Mouse (Mus musculus) spleen, postnatal 10 days (tissue): Measurements from ENCODE around the gene Neurl1a.
A peak's percentile ranks its signal among the peaks of the same experiment; 100 is the strongest.

Source experiments
- DNase-seq, 2 experiments: peaks; one replicate each; pipeline ENCODE4 v3.0.0; 2021 to 2022; ENCODE audit warnings: low spot score in 2 of 2

The Neurl1a gene

DNA sequence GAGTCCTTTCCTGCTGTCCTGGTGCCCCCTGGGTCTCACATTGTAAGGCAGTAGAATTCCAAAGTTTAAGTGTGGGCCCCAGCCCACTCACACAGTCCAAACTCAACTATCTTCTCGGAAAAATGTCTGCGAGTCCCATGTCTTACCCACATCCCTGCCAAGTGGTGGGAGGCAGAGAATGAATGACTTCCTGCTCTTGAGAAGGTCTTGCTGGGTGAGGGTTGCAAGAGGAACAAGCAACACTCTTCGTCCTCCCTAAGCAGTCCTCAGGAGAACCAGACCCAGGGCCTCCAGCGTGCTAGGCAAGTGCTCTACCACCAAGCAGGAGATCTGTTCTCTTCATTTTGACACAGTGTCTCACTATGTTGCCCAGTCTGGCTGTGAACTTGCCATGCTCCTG is 63.6 kb downstream of the Neurl1a start:
- no peak for DNase-seq

DNA sequence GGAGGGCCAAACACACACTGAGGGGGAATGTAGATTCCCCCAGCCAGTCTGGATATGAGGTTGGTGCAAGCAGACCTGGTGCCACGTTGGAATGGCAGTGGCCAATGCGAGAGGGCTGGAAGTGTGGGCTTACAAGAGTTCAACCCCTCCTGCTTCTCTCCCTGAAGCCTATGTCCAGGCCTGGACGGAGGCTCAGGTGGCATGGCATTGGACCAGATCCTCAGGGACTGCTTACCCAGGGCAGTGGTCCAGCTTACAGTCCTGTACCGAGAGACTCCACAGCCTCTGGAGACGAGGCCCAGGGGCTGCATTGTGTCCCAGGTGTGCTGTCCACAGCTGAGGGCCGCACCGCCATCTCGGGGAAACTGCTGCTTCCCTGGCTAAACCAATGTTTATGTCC is 66.9 kb downstream of the Neurl1a start:
- no peak for DNase-seq

- DNase-seq: no peak
These were observed 69.2 kb downstream of the Neurl1a start for GRCm38 (mm10) chr19:47247791-47248190.

DNA sequence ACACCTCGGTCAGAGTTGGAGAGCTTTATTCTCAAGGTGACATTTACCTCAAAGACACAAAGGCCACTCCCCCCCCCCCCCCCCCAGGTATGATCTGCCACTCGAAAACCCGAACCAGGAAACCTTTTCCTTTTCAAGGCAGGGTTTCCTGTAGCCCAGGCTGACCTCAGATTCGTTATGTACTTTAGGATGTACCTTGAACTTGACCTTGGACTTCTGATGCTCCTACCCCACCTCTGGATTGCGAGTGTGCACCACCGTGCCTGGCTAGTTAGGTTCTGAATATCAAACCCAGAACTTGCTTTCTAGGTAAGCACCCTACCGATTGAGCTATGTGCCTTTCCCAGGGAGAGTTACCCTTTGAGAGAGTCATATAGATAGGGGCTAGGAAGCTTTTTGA is 69.7 kb downstream of the Neurl1a start:
- DNase-seq: no peak

DNA sequence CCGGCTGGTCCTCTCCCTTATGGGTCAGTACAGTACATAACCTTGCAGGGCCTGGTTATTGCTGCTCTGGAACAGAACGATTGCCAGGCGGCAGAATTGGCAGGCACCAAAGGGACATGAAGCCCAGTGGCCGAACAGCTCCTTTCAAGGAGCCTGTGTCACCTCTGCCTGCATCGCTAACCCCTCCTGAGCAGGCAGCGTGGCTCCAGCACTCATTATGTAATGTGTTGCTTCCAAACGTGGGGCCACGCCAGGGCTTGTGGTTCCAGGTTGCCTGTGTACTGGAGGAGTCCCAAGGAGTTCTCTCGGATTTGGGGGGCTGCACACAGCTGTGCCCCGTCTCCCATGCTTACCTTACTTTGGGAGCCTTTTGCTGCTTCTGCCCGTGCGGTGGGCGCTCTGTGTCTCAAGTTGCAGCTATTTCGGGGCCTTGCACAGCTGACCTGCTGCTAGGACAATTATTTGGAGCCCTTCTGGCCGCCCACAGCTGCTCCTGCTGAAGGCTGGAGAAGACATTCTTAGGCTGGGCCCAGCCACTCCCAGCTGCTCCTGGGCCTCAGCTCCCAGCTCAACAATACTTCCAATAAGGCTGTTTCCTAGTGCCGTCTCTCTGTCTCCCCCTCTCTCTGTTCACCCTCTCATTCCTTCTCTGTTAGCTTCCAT is 70.4 kb downstream of the Neurl1a start:
- DNase-seq: no peak

DNA sequence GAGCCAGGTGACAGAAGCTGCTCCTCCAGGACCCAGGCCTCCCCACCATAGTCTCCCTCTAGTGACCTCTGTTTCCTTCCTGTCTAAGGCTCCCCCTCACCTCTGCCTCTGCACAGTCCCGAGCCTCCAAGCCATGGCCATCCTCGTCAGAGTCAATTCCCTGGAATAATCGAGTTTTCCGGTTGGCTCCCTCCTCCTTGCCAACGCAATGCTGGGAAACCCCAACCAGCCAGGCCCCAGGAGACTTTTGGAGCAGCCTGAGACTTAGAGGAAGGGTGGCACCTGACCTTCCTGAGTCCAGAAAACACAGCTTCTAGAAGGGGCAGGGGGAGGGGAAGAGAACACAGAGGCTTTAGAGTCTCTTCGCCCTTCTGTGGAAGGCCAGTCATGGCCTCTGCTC is 72.3 kb downstream of the Neurl1a start:
- DNase-seq: no peak

DNA sequence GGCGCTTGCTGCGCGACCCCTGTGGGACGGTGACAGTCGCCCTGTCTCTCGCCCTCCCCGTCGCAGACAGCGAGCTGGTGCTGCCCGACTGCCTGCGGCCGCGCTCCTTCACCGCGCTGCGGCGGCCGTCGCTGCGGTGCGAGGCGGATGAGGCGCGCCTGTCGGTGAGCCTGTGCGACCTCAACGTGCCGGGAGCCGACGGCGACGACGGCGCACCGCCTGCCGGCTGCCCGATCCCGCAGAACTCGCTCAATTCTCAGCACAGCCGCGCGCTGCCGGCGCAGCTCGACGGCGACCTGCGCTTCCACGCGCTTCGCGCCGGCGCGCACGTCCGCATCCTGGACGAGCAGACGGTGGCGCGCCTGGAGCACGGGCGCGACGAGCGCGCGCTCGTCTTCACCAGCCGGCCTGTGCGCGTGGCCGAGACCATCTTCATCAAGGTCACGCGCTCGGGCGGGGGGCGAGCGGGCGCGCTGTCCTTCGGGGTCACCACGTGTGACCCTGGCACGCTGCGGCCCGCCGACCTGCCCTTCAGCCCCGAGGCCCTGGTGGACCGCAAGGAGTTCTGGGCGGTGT is 74.5 kb downstream of the Neurl1a start:
- no peak for DNase-seq

DNA sequence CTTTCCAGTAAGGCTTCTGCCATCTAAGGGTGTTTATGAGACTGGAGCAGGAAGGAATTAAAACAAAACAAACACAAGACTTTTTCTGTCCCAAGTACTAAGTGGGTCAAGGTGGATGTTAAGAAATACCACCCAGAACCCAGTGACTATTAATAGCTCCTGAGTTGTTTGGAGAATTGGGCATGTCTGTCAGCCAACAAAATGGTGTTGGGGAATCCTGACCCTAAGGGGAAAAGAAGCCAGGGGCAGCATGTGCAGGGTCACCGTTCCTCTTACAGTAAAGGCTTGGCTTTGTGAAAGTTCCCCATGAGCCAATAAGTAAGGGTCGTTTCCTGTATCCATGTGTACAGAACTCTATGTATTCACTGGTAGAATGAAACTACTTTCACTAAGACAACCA is 76.4 kb downstream of the Neurl1a start:
- no peak for DNase-seq

DNA sequence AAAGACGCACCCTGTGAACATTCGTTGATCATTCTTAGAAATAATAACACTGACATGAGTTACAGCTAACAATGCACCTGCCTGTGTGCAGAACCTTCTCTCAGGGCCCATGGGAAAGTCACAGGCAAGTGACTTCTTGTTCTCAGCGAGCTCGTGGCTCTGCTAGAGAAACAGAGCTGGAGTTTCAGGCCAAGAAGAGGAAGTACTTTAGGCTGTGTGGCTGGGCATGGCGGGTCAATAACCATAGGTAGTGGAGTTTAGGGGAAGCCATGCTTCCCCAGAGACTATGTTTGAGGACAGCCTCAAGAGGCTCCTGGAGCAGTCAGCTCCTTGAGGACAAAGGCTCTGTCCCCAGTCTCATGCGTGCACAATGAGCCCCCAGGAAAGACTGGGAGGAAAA is 77.3 kb downstream of the Neurl1a start:
- DNase-seq: no peak

DNA sequence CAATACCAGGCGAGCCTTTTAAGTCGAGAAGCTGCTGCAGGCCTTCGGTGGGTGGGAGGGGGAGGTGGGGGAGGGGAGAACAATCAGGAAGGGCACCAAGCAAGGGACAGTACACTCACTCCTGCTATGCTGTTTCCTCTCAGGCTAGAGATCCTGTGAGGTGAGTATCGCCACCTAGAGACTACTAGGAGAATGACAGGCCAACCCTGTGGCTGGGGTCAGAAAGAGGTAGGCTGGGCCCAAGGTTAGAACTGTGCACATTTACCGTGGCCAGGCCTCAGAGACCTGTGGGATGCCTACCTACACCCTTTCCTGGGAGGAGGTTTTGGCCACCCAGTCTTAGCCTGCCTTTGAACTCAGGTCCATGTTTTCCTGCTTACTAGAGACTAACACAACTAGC is 81.0 kb downstream of the Neurl1a start:
- peak in 1 of 2 experiments; percentile 49 for DNase-seq

DNA sequence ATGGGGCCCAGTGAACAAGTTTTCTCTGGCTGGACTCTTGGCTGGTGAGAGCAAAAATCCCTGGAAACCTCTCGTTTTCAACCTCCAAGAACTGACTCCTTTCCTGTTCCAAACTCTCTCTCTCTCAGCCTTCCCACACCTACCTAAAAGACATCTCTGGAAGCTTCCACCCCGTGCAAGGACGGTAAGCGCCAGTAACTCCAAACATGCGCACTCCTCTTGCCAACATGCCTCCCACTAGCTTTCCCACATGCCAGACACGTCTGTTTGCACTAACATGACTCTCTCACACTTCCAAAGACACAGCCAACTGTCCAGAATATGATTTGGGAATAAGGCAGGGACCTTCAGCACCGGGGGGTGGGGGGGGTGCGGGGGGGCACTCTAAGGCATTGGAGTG is 82.6 kb downstream of the Neurl1a start:
- DNase-seq: no peak

GRCm38 (mm10) chr19:47263621-47264020 is 85.0 kb downstream of the Neurl1a start:
- no peak for DNase-seq

DNA sequence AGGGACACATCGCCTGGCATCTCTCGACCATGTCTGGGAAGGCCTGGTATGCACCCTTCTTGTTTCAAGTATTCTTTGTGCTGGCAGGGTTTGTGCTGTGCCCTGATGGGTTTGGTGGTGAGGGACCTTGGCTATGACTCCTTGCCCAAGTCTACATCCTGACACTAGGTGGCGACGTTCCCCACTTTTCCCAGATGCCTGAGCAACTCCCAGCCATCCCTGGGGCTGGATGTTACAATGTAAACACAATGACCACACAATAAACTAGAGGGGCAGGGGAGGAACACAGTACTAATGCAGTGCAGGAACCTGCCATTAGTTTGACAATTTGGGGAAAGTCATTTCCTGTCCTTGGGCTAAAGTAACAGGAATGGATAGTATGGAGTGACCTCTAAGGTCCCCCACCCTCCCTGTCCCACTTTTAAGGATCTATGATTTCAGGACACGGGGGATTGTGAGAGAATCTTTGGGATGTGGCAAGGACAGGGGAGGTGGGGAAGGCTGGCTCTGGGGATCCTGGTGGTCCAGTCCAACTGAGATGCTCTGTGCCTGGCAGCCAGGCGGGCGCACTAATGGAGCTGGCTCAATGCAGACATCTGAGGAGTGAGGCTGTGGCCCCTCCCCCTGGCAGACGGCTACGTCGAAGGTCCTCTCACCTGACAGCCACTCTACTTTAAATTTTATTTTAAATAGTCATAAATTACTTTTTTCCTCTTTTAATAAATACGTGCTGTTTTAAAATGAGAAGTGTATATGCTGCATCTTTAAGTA is 85.9 kb downstream of the Neurl1a start:
- DNase-seq: peak in 1 of 2 experiments; percentile 52

DNA sequence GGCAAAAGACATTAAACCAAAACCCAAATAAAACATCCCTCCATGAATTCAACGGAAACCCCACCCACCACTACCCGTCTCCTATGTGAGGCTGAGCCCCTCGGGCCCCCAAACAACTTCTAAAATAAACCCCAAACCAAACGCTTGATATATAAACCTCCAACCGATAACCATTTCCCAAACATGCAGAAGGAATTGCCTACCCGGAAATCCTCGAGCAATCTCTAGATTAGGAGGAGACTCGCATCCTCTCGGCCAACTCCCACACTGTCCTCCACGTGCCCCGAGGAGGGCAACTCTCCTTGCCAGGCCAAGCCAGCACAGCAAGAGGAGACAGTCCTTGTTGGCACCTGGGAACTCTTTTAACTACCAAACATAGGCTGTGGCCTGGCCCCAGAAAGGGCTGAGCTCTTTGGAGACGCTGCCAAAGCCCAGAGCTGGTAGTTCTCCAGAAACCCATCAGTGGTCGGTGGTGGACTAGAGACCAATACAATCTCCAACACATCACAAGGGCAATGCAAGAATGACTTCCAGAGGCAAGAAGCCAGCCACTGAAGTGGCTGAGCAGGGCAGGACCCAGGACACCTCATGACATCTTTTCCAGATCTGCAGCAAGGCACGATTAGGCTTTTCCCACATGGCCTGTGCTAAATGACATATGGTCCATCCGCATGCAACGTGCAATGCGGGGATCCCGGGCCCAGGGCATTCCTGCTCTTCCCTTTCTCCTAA is 87.6 kb downstream of the Neurl1a start:
- DNase-seq: no peak

DNA sequence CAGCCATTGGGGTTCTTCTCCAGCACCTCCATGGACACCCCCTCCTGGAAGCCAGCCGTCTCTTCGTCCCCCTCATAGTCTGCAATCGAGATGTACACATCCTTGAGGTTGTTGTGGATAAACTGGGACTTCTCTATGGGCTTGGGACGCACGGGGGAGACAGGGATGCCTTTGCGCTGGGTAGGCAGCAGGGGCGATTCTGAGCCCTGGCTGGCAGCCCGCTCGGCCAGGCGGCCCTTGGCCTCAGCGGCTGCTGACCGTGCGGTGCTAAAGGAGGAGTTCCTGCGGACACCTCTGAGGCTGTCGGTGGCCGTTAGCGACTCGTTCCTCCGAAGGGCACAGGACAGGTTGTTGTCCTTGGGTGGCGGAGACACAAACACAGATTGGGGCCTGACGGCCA is 88.4 kb downstream of the Neurl1a start:
- DNase-seq: no peak

- no peak for DNase-seq
These were observed 91.1 kb downstream of the Neurl1a start for GRCm38 (mm10) chr19:47269729-47270128.

DNA sequence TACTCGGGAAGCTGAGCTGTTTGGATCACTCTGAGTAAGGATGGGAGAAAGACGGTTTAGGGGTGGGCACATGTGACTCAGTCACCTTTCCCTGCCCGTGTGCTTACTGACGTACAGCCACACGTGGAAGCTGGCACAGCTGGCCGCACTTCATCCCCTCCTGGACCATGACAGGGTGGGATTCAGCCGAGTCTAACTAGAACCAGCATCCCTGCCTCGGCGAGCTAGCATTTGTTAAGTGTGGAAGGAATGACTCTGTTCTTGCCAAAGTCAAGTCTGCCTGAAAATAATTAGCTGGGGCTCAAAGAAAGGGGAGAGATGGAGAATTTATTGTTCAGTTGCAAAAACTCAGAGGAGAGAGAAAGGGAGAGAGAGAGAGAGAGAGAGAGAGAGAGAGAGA is 91.9 kb downstream of the Neurl1a start:
- DNase-seq: no peak

DNA sequence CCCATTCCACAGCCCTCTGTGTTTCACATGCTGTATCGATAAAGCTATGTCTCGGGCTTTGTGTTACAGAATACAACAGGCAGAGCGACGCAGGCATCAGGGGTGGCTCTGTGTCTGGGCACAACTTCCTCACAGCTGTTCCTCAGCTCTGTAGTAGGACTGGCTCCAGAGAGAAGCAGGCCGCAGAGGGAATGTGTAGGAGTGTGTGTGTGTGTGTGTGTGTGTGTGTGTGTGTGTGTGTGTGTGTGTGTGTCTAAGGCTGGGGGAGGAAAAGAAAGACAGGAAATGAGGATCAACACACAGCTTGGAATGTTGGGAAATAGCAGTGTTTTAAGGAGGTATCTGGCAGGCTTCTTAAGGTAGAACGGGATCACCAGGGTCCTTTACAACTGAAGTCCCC is 98.1 kb downstream of the Neurl1a start:
- DNase-seq: no peak

DNA sequence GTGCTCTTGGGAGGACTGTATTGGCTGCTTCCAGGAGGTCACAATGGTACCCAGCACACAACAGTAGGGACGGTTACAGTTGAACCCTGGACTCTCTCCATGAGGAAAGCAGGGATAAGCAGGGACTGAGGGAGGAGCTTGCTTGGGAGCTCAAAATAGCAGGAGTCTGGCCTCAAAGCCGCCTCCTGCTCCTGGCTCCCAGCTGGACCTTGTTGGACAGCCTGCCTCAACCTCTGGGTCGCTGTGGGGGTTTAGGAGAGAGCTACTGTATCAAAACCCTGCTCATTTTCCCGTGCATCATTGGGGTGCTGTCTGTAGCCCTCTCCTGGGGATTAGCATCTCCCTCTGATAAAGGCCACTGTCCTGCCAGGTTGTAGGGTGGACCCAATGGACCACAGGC is 100.8 kb downstream of the Neurl1a start:
- no peak for DNase-seq

GRCm38 (mm10) chr19:47279788-47280532 is 101.3 kb downstream of the Neurl1a start:
- no peak for DNase-seq

- DNase-seq: no peak
These were observed 102.3 kb downstream of the Neurl1a start for GRCm38 (mm10) chr19:47280894-47281293.

DNA sequence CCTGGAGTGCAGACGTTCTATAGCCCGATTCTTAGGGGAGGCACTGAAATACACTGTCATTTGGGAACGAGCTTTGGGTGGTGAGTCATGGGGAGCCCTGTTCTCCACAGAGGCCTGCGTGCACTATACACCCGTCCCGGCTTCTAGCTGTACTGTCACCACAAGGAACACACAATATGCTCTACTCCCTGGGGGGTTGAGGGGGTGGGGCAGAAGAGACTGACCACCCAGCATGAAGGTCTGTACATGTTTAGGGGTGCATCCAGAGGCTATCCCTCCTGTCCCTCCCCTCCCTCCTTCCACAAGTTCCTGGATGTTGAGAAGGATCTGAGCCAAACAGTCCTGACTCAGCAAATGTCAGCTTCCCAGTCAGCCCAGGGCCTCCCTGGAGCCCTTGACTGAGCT is 103.4 kb downstream of the Neurl1a start:
- no peak for DNase-seq
